Mouse (Mus musculus) liver, adult 2 months (tissue): ENCODE measurements around the gene Nr2e1.

Experiments used
- CTCF ChIP-seq: fragments of 200-500 bp; IDR thresholded peaks from 2 replicates; pipeline ENCODE4 v1.5.1; 2011; ENCODE audit warnings: low read depth, low read length, control low read depth
- POLR2A ChIP-seq: fragments of 200-500 bp; IDR thresholded peaks from 2 replicates; pipeline ENCODE4 v1.6.1; 2011; ENCODE audit warnings: low read length, control low read depth; ENCODE audit not compliant: insufficient read depth; ENCODE audit errors: extremely low read depth

GRCm38 (mm10) chr10:42601556-42601955, 18.1 kb upstream of the Nr2e1 start:
- TF ChIP-seq CTCF (peak; percentile 70), POLR2A (no peak)
